Mouse (Mus musculus) central nervous system, embryonic 11.5 days (tissue): Measurements from ENCODE around the gene Wdr72. TPM values are rescaled to one million over a fixed set of nuclear protein-coding genes. Genes with fewer than 3 reads are reported as not detected.

ENCODE experiments used
- polyA plus RNA-seq: library from polyadenylated mRNA; depleted of rRNA; stranded (reverse); fragments of >200 nt; gene quantifications from 2 replicates; pipeline ENCODE4 v1.2.3, GENCODE M21; 2012; rRNA removed

The Wdr72 gene
- polyA plus RNA-seq: 0.12 and 0.20 TPM in 2 replicates

GRCm38 (mm10) chr9:74109761-74110460 lies at the start of gene Wdr72:
Gene Wdr72, plus strand, starts transcription at chr9:74110356.

Other genes with a start within 250 kb of the Wdr72 start
- gene Unc13c, start 141.4 kb upstream of the Wdr72 start, polyA plus RNA-seq: 0.13 and 0.29 TPM in 2 replicates